Mouse (Mus musculus) frontal cortex, postnatal 25 days (tissue): ENCODE data around the gene AK157302.
"Not testable (repeated sequence)": the region's sequence is repeated elsewhere in the genome, so short reads cannot be mapped to it uniquely, and the experiment has no call there.

Source experiments
- DNase-seq, 2 experiments: peaks; one replicate each; pipeline ENCODE4 v3.0.0; 2022; ENCODE audit warnings: low spot score in 2 of 2

AK157302 gene

GRCm38 (mm10) chr13:21495080-21495479 lies at the start of gene AK157302:
AK157302 (plus strand) TSS chr13:21495223.
- DNase-seq, result no peak

DNA sequence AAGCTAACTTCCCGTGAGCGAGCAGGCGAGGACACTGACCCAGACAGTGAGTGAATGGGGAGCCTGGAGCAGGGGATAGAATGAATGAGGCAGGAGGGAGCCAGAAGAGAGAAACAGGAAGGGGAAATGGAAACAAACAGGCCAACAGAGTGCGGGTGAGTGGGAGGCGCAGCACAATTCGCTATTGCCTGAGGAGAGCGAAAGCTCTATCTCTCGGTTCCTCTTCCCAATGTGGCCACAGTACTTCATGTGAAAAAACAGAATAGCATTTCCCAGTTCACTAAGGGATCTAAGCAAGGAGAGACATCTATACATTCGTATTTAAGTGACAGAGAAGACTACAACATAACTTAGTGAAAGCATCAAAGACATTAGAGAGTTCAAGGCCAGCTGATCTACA lies 48.2 kb upstream of the AK157302 start:
- DNase-seq, result no peak

DNA sequence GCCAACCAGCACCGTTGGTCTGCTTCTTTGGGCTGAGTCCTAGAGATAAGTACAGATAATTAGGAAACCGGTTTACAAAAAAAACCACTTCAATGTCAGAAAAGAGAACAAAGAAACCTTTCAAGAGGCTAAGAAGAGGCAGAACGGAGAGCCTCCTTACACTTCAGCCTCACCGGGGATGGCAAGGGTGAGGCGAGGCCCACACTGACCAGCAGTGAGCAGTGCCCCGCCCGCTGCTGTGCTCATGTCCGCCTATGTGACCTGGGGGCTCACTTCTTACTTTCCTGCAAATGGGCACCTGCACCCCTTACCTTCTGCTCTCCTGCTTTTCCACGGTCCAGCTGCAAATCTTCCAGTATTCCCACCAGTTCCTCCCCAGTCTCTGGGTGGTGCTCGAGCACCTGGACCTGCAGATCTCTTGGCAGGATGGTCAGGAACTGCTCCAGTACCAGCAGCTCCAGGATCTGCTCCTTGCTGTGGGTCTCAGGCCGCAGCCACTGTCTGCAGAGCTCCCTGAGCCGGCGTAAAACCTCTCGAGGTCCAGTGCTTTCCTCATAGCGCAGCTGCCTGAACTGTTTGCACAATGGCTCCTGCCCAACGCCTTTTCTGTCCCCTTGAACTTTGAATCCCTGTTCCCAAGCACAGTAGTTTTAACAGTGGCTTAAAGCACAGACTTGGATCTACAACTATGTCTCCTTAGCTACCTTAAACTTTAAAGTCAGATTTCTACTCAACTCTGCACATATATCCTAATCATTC lies 47.0 kb upstream of the AK157302 start:
- no peak for DNase-seq

DNA sequence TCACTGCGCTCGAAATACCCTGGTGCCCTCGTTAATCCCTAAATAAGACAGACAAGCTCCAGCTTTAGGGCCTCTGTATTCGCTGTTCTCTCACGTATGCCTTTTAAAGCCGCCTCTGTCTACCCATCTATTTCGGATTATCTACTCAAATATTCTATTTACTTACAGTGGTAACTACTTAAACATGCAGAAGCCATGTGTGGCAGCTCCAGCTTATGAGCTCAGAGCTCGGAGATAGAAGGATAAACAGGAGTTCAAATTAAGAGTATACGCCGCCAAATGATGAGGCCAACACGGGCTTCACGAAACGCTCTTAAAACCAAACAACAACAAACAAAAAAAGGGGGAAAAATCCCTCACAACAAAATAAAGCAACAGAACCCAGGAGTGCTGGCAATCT lies 42.0 kb upstream of the AK157302 start:
- no peak for DNase-seq

DNA sequence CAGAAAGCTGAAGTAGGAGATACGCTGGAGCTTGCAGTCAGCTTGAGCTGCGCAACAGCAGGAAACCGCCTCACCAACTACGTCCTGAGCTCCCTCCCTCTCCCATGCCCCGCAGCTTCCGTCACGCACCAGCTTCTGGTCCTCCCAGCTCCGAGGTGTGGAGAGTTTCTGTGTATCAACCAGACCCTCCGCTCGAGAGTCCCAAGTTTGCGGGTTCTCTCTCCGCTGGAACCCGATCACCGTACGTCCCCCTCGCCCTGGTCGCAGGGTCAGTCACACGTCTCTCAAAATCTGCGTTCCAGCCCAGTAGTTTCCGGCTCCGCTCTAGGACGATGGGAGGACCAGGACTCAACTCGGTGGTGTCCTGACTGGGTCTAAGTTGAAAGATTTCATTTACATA lies 41.6 kb upstream of the AK157302 start, which contains the start of gene Zscan26:
Gene Zscan26, minus strand, starts transcription at position 282 of the 400 bp plus-strand sequence.
- peak; percentile 72 to 81 for DNase-seq

GRCm38 (mm10) chr13:21454133-21454532 lies 40.9 kb upstream of the AK157302 start:
- no peak for DNase-seq

DNA sequence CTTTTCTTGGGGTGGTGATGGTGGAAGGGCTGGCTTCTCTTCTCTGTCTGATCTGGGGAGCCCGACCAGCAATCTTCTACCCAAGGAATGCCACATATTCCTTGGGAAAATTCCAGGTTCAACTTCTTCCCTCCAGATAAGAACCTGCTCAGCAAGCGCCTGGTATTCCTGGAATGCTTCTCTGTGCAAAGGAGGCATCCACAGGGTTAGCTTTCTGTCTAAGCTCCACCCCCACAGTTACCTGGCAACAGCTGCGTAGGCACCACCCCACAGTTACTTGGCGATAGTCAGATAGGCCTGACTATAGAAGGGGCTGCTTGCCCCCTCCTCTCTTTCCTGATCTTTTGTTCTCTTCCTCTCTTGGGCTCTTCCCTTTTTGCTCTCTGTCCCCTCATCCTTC lies 38.7 kb upstream of the AK157302 start:
- DNase-seq, result no peak

DNA sequence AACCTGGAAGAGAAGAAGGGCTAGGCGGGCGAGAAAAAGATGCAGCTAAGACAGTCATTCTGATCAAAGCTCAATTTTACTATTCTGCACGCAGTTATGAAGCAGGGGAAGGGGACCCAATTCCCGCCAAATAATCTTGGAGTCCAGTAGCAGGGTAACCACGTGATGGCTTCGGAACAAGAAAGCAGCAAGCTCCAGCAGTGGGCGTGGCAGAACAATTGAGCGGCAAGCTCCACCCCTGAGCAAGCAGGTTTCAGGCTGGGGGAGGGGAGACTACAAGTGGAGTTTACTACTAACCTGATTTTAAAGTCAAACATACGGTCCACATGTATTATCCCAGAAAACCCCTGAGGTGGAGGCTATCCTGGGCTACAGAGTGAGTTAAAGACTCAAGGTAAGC lies 32.5 kb upstream of the AK157302 start:
- not testable (repeated sequence) for DNase-seq

- DNase-seq, result no peak
Observed at GRCm38 (mm10) chr13:21467336-21467735, 27.7 kb upstream of the AK157302 start.

DNA sequence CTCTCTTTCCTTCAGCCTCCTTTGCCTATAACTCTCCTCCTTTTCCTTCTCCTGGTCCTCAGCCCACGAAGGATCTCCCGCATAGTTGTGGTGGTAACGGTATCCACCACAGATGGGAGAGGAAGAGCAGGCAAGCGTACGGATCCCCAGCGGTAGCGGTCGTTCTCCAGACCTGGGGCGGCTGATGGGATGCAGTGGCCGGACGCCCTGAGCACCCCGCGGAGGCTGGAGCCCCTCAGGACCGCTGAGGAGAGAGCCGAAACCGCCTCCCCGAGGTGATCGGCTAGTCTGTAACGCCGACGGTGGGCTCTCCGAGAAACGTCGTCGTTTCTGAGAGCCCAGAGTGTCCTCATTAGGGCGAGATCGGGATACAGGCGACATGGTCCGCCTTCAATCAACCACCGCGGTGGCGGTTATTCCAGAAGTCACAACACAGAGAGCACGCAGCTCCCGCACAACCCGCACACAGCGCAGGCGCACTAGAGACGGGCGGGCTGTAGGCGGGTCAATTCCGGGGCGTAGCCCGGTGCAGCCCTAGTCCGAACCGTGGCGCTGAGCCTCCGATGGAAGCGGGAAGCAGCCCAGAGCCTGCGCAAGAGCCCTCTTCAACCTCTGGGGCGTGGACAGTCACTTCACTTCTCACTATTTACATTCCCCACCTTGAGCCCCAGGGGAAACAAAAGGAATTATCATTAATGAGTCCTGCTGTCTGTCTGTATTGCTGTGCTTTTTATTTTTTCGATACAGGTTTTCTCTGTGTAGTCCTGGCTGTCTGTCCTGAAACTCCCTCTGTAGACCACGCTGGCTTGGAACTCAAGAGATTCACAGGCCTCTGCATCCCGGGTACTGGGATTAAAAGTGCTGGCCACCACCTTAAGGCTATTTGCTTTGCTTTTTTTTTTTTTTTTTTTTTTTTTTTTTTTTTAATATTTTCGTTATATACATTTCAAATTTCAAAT lies 26.7 kb upstream of the AK157302 start, which contains the start of gene Nkapl:
Gene Nkapl, minus strand, starts transcription at position 449 of the 959 bp plus-strand sequence.
- DNase-seq, result peak; percentile 51 to 57

GRCm38 (mm10) chr13:21469097-21469496 lies 25.9 kb upstream of the AK157302 start:
- DNase-seq, result no peak

- DNase-seq, result no peak
Observed at GRCm38 (mm10) chr13:21472427-21472826, 22.6 kb upstream of the AK157302 start.

DNA sequence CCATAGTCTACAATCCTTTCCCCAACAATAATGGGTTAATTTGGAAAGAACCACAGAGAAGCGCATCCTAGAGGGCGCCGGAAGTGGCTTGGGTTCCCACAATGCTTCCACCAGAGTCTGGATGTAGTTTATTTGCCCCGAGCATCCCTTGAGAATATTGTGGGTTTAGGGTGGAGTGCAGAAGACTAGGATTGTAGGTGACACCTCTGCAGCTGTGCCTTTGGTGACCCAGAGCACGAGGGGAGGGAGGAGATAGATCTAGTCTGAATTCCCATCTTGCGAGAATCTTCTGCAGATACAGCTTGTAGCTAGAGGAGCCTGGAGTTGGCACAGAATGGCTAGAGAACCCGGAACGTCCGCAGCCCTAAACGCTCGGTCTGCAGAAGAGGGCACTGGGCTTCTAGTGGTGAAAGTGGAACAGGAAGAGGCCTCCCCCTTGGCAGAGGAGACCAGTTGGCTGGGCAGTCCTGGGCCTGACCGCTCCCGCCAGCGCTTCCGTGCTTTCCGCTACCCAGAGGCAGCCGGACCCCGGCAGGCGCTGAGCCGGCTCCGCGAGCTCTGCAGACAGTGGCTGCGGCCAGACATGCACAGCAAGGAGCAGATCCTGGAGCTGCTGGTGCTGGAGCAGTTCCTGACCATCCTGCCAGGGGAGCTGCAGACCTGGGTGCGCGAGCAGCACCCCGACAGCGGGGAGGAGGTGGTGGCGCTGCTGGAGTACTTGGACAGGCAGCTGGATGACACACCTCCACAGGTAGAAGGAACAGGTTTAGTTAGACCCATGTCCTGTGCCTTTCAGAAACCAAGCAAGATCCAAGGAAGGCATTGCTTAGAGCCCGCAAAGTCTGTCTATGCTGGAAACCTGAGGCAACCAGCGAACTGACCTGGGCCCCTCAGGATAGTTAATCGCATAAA lies 16.0 kb upstream of the AK157302 start, which contains the start of the genes Zkscan4 and Gm10065:
Gene Zkscan4, plus strand, starts transcription at position 149 of the 912 bp plus-strand sequence.
Gene Gm10065, minus strand, starts transcription at position 683 of the 912 bp plus-strand sequence.
- peak; percentile 61 to 67 for DNase-seq

DNA sequence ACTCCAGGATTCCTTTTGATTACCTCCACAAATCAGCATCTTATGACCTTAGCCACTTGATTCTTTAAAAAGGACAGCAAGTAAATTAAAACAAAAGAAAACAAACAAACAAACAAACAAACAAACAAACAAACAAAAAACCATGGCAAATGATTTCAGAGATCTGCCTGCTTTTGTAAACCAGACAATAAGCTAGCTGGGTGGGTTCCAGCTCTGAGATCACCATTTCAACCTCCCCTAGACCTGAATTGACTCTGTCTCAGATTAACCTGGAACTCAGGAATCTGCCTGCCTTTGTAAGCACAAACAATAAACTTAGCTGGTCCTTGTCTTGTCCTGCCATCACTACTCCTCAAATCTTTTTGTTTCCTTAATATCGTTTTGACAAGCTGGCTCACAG lies 8.1 kb upstream of the AK157302 start:
- no peak for DNase-seq

- DNase-seq, result no peak
Observed at GRCm38 (mm10) chr13:21492847-21493246, 2.2 kb upstream of the AK157302 start.

- not testable (repeated sequence) for DNase-seq
Observed at GRCm38 (mm10) chr13:21501182-21501581, 6.2 kb downstream of the AK157302 start, which contains the start of gene Gm11273. Gm11273 (minus strand) TSS chr13:21501418.

GRCm38 (mm10) chr13:21502296-21502695 lies 7.3 kb downstream of the AK157302 start:
- DNase-seq, result no peak

- DNase-seq, result peak; percentile 36 to 62
Observed at GRCm38 (mm10) chr13:21506221-21506649, 11.2 kb downstream of the AK157302 start.

- DNase-seq, result no peak
Observed at GRCm38 (mm10) chr13:21530136-21530535, 35.1 kb downstream of the AK157302 start.

DNA sequence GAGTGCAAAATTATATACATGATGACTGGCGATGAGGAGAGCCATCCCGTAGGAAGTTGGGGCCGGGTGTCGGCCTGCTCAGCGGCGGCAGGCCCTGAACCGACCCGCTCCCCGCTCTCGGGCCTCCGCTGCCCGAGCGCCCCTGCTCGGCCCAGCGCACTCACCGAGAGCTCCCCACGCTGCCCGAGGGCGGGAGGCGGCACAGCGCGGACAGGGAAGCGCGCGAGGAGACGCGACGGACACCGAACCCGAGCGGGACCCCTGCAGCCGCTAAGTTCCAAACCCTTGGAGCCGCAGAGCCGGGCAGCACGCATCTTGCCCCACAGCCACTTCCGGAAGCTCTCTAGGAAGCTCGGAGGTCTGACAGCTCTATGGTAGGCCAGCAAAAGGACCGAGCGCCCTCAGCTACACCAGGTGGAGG lies 35.8 kb downstream of the AK157302 start, which contains the start of gene Zkscan8:
Gene Zkscan8, minus strand, starts transcription at position 340 of the 421 bp plus-strand sequence.
- peak; percentile 70 to 81 for DNase-seq

DNA sequence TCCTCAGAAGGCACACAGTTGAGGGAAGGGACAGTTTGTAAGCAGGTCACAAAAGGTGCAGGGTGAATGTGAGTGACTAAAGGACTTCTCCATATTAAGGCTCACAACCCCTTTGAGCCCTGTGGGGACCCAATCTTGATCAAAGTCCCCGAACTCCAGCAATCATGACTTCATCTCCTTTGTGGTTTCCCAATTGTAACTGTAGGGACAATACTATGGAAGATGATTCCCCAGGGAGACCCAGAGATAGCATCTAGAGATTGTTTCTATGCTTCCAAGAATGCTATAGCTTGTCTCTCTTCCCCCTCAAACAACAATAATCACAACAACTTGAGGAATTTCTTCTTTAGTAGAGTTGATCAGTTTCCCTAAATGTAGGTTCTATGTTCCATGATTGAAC lies 47.7 kb downstream of the AK157302 start, which contains the start of gene Olfr1366:
Gene Olfr1366, minus strand, starts transcription at position 101 of the 400 bp plus-strand sequence.
- DNase-seq, result no peak
